Comparison of ENCODE assay signal across 37 mouse cellular contexts in genomic region chr1:131642251-131642650, GRCm38 (mm10). TPM values are rescaled to one million over a fixed set of nuclear protein-coding genes. Genes with fewer than 3 reads are reported as not detected.
A peak's percentile ranks its signal among the peaks of the same experiment; 100 is the strongest.
DNase-seq lines count a peak whose midpoint lies in the region; ATAC-seq and TF ChIP-seq lines count a peak whose summit lies in the region.
"Had no signal": no experiment of that assay in that cellular context is flagged by ENCODE, and none has a peak within 500 bp of the region (broad histone marks: within the 10 kb centered on the region; RNA-seq: fewer than 3 reads in every experiment).

No protein-coding gene starts in this region.

- no peak for ATAC-seq in intestine, embryonic 14.5 days (replicated peaks; ENCODE audit: low FRiP score, low TSS enrichment, low read depth)
- no peak for ATAC-seq in intestine, embryonic 16.5 days
- no peak for ATAC-seq in liver, embryonic 15.5 days (ENCODE audit: insufficient read depth)
- ATAC-seq in liver, embryonic 11.5 days (replicated peaks; ENCODE audit: low FRiP score): no peak
- ATAC-seq in G1E (ENCODE audit: extremely low read depth, insufficient number of reproducible peaks, low FRiP score, poor library complexity, severe bottlenecking): no peak
- ATAC-seq: CD4-positive, CD25-positive, alpha-beta regulatory T cell, adult 4 months; forebrain, embryonic 13.5 days; forebrain, embryonic 16.5 days; hindbrain, postnatal 0 days; inflammation-experienced regulatory T-cells, adult 6 months; Patski had no signal

- in situ Hi-C loops in CH12.LX (cut with MboI; ENCODE audit: low pct_ligation_motif_present, low pct_unique_long_range_greater_than_20kb, low sequenced_read_pairs): no loop called here

- H3K9ac ChIP-seq in intestine, embryonic 14.5 days (ENCODE audit: low read length): no peak overlapping the region
- H3K9ac ChIP-seq in intestine, embryonic 16.5 days (ENCODE audit: low read depth, low read length): no peak overlapping the region
- no peak overlapping the region for H3K9ac ChIP-seq in liver, embryonic 15.5 days
- no peak overlapping the region for H3K9ac ChIP-seq in liver, embryonic 11.5 days (ENCODE audit: low read depth, low read length)
- peak overlapping the region; percentile 4; the same call in 1 of the 2 replicates for H3K9ac ChIP-seq in CH12.LX (ENCODE audit: insufficient read depth, low read depth)
- H3K9ac ChIP-seq: embryonic facial prominence, embryonic 12.5 days; embryonic facial prominence, embryonic 15.5 days; forebrain, embryonic 13.5 days; heart, embryonic 12.5 days; heart, embryonic 15.5 days; hindbrain, embryonic 13.5 days had no signal

- no peak; the same call in 1 of the 2 replicates for TF ChIP-seq EP300 in CH12.LX (IDR thresholded peaks at IDR 0.05; ENCODE audit: low read length)

- WGBS in intestine, embryonic 14.5 days: 82% methylated on average over 2 of the region's 2 CpGs
- WGBS in intestine, embryonic 16.5 days: 79% methylated on average over 2 of the region's 2 CpGs
- WGBS in liver, embryonic 15.5 days (ENCODE audit: insufficient replicate concordance): 82% methylated on average over 2 of the region's 2 CpGs
- WGBS in liver, embryonic 11.5 days: 75% methylated on average over 2 of the region's 2 CpGs

- no peak overlapping the region for H3K4me2 ChIP-seq in intestine, embryonic 14.5 days (ENCODE audit: low read length)
- H3K4me2 ChIP-seq in intestine, embryonic 16.5 days (ENCODE audit: low read depth, low read length): no peak overlapping the region
- H3K4me2 ChIP-seq in liver, embryonic 15.5 days: peak overlapping the region; percentile 32
- H3K4me2 ChIP-seq in liver, embryonic 11.5 days: no peak overlapping the region
- peak overlapping the region; percentile 58 for H3K4me2 ChIP-seq in CH12.LX (ENCODE audit: insufficient read depth, low read depth, poor library complexity, severe bottlenecking)
- H3K4me2 ChIP-seq: embryonic facial prominence, embryonic 12.5 days; embryonic facial prominence, embryonic 15.5 days; forebrain, embryonic 13.5 days; heart, embryonic 12.5 days; heart, embryonic 15.5 days; hindbrain, embryonic 13.5 days had no signal

- H3K79me2 ChIP-seq in CH12.LX (replicated peaks; ENCODE audit: control insufficient read depth, extremely low read depth, insufficient read depth, poor library complexity, severe bottlenecking): peaks cover 12% of the 10 kb centered on the region

- no peak overlapping the region for H3K27ac ChIP-seq in intestine, embryonic 14.5 days (ENCODE audit: low read depth)
- no peak overlapping the region for H3K27ac ChIP-seq in intestine, embryonic 16.5 days (ENCODE audit: low read length)
- H3K27ac ChIP-seq in liver, embryonic 15.5 days (replicated peaks): no peak overlapping the region
- no peak overlapping the region for H3K27ac ChIP-seq in liver, embryonic 11.5 days (ENCODE audit: low read depth, low read length)
- H3K27ac ChIP-seq in CH12.LX (ENCODE audit: insufficient read depth, low read depth): peak overlapping the region; percentile 92
- H3K27ac ChIP-seq: embryonic facial prominence, embryonic 12.5 days; embryonic facial prominence, embryonic 15.5 days; forebrain, embryonic 10.5 days; forebrain, embryonic 13.5 days; heart, adult 2 months; heart, embryonic 15.5 days; hindbrain, embryonic 10.5 days; hindbrain, embryonic 13.5 days; hindbrain, postnatal 0 days had no signal

- H3K4me3 ChIP-seq in intestine, embryonic 14.5 days (ENCODE audit: low read depth, low read length): no peak overlapping the region
- H3K4me3 ChIP-seq in intestine, embryonic 16.5 days (ENCODE audit: low read length): no peak overlapping the region
- H3K4me3 ChIP-seq in liver, embryonic 15.5 days (replicated peaks): 0 out of 2 replicates have a peak overlapping the region, but pooled peaks have one; percentile 0
- no peak overlapping the region for H3K4me3 ChIP-seq in liver, embryonic 11.5 days (ENCODE audit: low read depth, low read length)
- H3K4me3 ChIP-seq in CH12.LX (replicated peaks in 1 of 3; ENCODE audit: low read depth in 2 of 3, low read length in 2 of 3, poor library complexity in 1 of 3) (peak overlapping the region in 2 of 3 experiments; percentile 8 to 54), G1E (ENCODE audit: low read depth, low read length) (peak overlapping the region; percentile 55; the same call in 1 of the 2 replicates)
- H3K4me3 ChIP-seq: embryonic facial prominence, embryonic 12.5 days; embryonic facial prominence, embryonic 15.5 days; forebrain, embryonic 10.5 days; forebrain, embryonic 13.5 days; heart, adult 2 months; heart, embryonic 12.5 days; heart, embryonic 15.5 days; hindbrain, embryonic 10.5 days; hindbrain, embryonic 13.5 days had no signal

- dilution Hi-C loops in CH12.LX (cut with MboI; ENCODE audit: extremely low pct_ligation_motif_present, extremely low pct_unique_long_range_greater_than_20kb, low sequenced_read_pairs): no loop called here

- H3K9me3 ChIP-seq in intestine, embryonic 14.5 days (ENCODE audit: control insufficient read depth, low read length): no peaks in the 10 kb centered on the region
- H3K9me3 ChIP-seq in intestine, embryonic 16.5 days (ENCODE audit: control insufficient read depth, low read length): no peaks in the 10 kb centered on the region
- 0 out of 2 replicates have a peak, but pooled peaks cover 4% of the 10 kb centered on the region for H3K9me3 ChIP-seq in liver, embryonic 15.5 days (replicated peaks)
- no peaks in the 10 kb centered on the region for H3K9me3 ChIP-seq in liver, embryonic 11.5 days (ENCODE audit: control insufficient read depth, low read length)
- H3K9me3 ChIP-seq in CH12.LX (replicated peaks; ENCODE audit: low read length): no peaks in the 10 kb centered on the region
- H3K9me3 ChIP-seq in G1E (replicated peaks): no peaks in the 10 kb centered on the region
- H3K9me3 ChIP-seq: embryonic facial prominence, embryonic 12.5 days; embryonic facial prominence, embryonic 15.5 days; forebrain, embryonic 10.5 days; forebrain, embryonic 13.5 days; heart, embryonic 12.5 days; heart, embryonic 15.5 days; hindbrain, embryonic 10.5 days; hindbrain, embryonic 13.5 days had no signal

- no peaks in the 10 kb centered on the region for H3K36me3 ChIP-seq in intestine, embryonic 14.5 days (ENCODE audit: control insufficient read depth, insufficient read depth, low read length)
- no peaks in the 10 kb centered on the region for H3K36me3 ChIP-seq in intestine, embryonic 16.5 days (ENCODE audit: control insufficient read depth, insufficient read depth, low read length)
- peaks cover 21% of the 10 kb centered on the region for H3K36me3 ChIP-seq in liver, embryonic 15.5 days (replicated peaks)
- no peaks in the 10 kb centered on the region for H3K36me3 ChIP-seq in liver, embryonic 11.5 days (ENCODE audit: control insufficient read depth, insufficient read depth, low read length)
- no peaks in the 10 kb centered on the region for H3K36me3 ChIP-seq in CH12.LX (replicated peaks in 1 of 2; ENCODE audit: control insufficient read depth in 1 of 2, insufficient read depth in 1 of 2, low read length in 1 of 2)
- H3K36me3 ChIP-seq in G1E (replicated peaks): peaks cover 4% of the 10 kb centered on the region
- H3K36me3 ChIP-seq: embryonic facial prominence, embryonic 12.5 days; embryonic facial prominence, embryonic 15.5 days; forebrain, embryonic 10.5 days; heart, embryonic 12.5 days; heart, embryonic 15.5 days; hindbrain, embryonic 10.5 days; hindbrain, embryonic 13.5 days had no signal

- TF ChIP-seq RAD21 in CH12.LX (IDR thresholded peaks at IDR 0.05; ENCODE audit: low read depth, low read length): no peak

- peak; percentile 33 for DNase-seq in intestine, embryonic 14.5 days (ENCODE audit: low spot score)
- DNase-seq in liver, embryonic 11.5 days (ENCODE audit: low spot score): no peak
- DNase-seq in CH12.LX (ENCODE audit: extremely low read depth): peak; percentile 82
- DNase-seq in G1E (ENCODE audit: low spot score): no peak
- no peak for DNase-seq in left cerebral cortex, adult 8-10 months (ENCODE audit: low spot score in 2 of 2)
- DNase-seq: adrenal gland, postnatal 10 days; adrenal gland, postnatal 36 days; cerebellum, adult 11 months; cerebellum, adult 2 months; cerebellum, adult 9-11 months; cerebellum, postnatal 25 days; gastrocnemius, postnatal 10 days; gastrocnemius, postnatal 36 days; heart, adult 2 months; heart, postnatal 10 days; heart, postnatal 36 days had no signal

- H3K4me1 ChIP-seq in intestine, embryonic 14.5 days (replicated peaks; ENCODE audit: control insufficient read depth, insufficient read depth, low read length): no peaks in the 10 kb centered on the region
- no peaks in the 10 kb centered on the region for H3K4me1 ChIP-seq in intestine, embryonic 16.5 days (ENCODE audit: control insufficient read depth, insufficient read depth, low read length)
- H3K4me1 ChIP-seq in liver, embryonic 15.5 days (replicated peaks): peaks cover 16% of the 10 kb centered on the region
- peaks cover 6% of the 10 kb centered on the region; the same call in 1 of the 2 replicates for H3K4me1 ChIP-seq in liver, embryonic 11.5 days (replicated peaks; ENCODE audit: control insufficient read depth, insufficient read depth, low read length)
- H3K4me1 ChIP-seq in CH12.LX (ENCODE audit: control insufficient read depth in 1 of 2, insufficient read depth in 2 of 2): peaks cover 4% of the 10 kb centered on the region in 2 experiments; a peak in 3 of 4 replicates
- peaks cover 27% of the 10 kb centered on the region for H3K4me1 ChIP-seq in G1E (ENCODE audit: insufficient read depth, low read depth, low read length)
- H3K4me1 ChIP-seq: embryonic facial prominence, embryonic 12.5 days; embryonic facial prominence, embryonic 15.5 days; forebrain, embryonic 10.5 days; forebrain, embryonic 13.5 days; heart, embryonic 12.5 days; heart, embryonic 15.5 days; hindbrain, embryonic 10.5 days; hindbrain, embryonic 13.5 days had no signal

- no peaks in the 10 kb centered on the region for H3K27me3 ChIP-seq in intestine, embryonic 14.5 days (replicated peaks; ENCODE audit: control insufficient read depth, insufficient read depth, low read length)
- no peaks in the 10 kb centered on the region for H3K27me3 ChIP-seq in intestine, embryonic 16.5 days (replicated peaks; ENCODE audit: control insufficient read depth, insufficient read depth, low read length)
- no peaks in the 10 kb centered on the region for H3K27me3 ChIP-seq in liver, embryonic 15.5 days
- H3K27me3 ChIP-seq in liver, embryonic 11.5 days (replicated peaks; ENCODE audit: control insufficient read depth, insufficient read depth, low read length): no peaks in the 10 kb centered on the region
- H3K27me3 ChIP-seq in CH12.LX (replicated peaks): no peaks in the 10 kb centered on the region
- no peaks in the 10 kb centered on the region for H3K27me3 ChIP-seq in G1E (ENCODE audit: insufficient read depth, low read length)
- H3K27me3 ChIP-seq: embryonic facial prominence, embryonic 12.5 days; embryonic facial prominence, embryonic 15.5 days; forebrain, embryonic 13.5 days; heart, embryonic 12.5 days; heart, embryonic 15.5 days; hindbrain, embryonic 13.5 days had no signal

- no peak; the same call in 1 of the 2 replicates for TF ChIP-seq POLR2A in CH12.LX (IDR thresholded peaks at IDR 0.05; ENCODE audit: low read depth, low read length)

- TF ChIP-seq CTCF in CH12.LX (conservative IDR thresholded peaks at IDR 0.05 in 1 of 2, IDR thresholded peaks at IDR 0.05 in 1 of 2; ENCODE audit: low read depth in 2 of 2, low read length in 2 of 2) (no peak), G1E (IDR thresholded peaks at IDR 0.05; ENCODE audit: low read depth, low read length) (no peak)

RNA-seq across cellular contexts. Expression of gene Ctse, which starts 4.1 kb away (rescaled TPM):
- 0.38 and 1.0 TPM in 2 replicates for polyA plus RNA-seq in intestine, embryonic 14.5 days (2014; fragmentation: Nextera tagmentation; extraction: Ambion mirVana)
- polyA plus RNA-seq in intestine, embryonic 16.5 days (2015; fragmentation: Nextera tagmentation; extraction: Ambion mirVana): 1.1 and 1.7 TPM in 2 replicates
- polyA plus RNA-seq in liver, embryonic 15.5 days (2015; fragmentation: Nextera tagmentation; extraction: Ambion mirVana): 25.2 and 29.9 TPM in 2 replicates
- 9.3 and 10.6 TPM in 2 replicates for polyA plus RNA-seq in liver, embryonic 11.5 days (2014; fragmentation: Nextera tagmentation; extraction: Ambion mirVana)
- total RNA-seq in CH12.LX (2012; rRNA removed) (1.4 and 1.9 TPM in 2 replicates), CH12.LX (2014; rRNA removed) (1.6 and 1.7 TPM in 2 replicates), G1E (2014; fragmentation: Nextera tagmentation) (1,974 and 2,087 TPM in 2 replicates), G1E (2017) (482 and 539 TPM in 2 replicates)
- polyA plus RNA-seq in CH12.LX (2012; ENCODE audit: insufficient read length, low read depth) (11.6 TPM in 2 replicates), G1E (2012) (163 and 246 TPM in 2 replicates)
- 1 to 10 TPM in 2 of 4 experiments, not detected in 2; 3.4 to 5.1 TPM for total RNA-seq in left cerebral cortex, adult 8-10 months (2022)
- total RNA-seq: ES-E14; hindbrain, postnatal 0 days had no signal
- polyA plus RNA-seq: C2C12; forebrain, embryonic 10.5 days; forebrain, embryonic 13.5 days; forebrain, embryonic 16.5 days; hindbrain, embryonic 10.5 days; hindbrain, embryonic 13.5 days; hindbrain, postnatal 0 days; Patski had no signal

RNA-seq across cellular contexts. Expression of gene Avpr1b, which starts 43.2 kb away (rescaled TPM):
- 0.04 TPM in 1 of 2 replicates, not detected in the other for polyA plus RNA-seq in intestine, embryonic 14.5 days (2014; fragmentation: Nextera tagmentation; extraction: Ambion mirVana)
- polyA plus RNA-seq in intestine, embryonic 16.5 days (2015; fragmentation: Nextera tagmentation; extraction: Ambion mirVana): 0.04 and 0.06 TPM in 2 replicates
- polyA plus RNA-seq in liver, embryonic 15.5 days (2015; fragmentation: Nextera tagmentation; extraction: Ambion mirVana): not detected in 2 replicates
- not detected in 2 replicates for polyA plus RNA-seq in liver, embryonic 11.5 days (2014; fragmentation: Nextera tagmentation; extraction: Ambion mirVana)
- total RNA-seq in CH12.LX (2012; rRNA removed) (0.04 and 0.08 TPM in 2 replicates), CH12.LX (2014; rRNA removed) (not detected in 2 replicates), G1E (2014; fragmentation: Nextera tagmentation) (not detected in 2 replicates), G1E (2017) (0.17 and 0.33 TPM in 2 replicates)
- polyA plus RNA-seq in CH12.LX (2012; ENCODE audit: insufficient read length, low read depth) (not detected in 2 replicates), G1E (2012) (not detected in 2 replicates)
- total RNA-seq in left cerebral cortex, adult 8-10 months (2022): not detected
- total RNA-seq: adrenal gland, adult 18-20 months; adrenal gland, postnatal 36 days; common myeloid progenitor, adult 5-6 weeks; ES-E14; gastrocnemius, adult 18-20 months; gastrocnemius, postnatal 10 days; gastrocnemius, postnatal 36 days; granulocyte monocyte progenitor cell, adult 5-6 weeks; heart, adult 2 months; heart, postnatal 10 days; heart, postnatal 36 days; hindbrain, postnatal 0 days had no signal
- polyA plus RNA-seq: C2C12; CD4-positive, CD25-positive, alpha-beta regulatory T cell, adult 4 months; cerebellum, adult 2 months; embryonic facial prominence, embryonic 12.5 days; embryonic facial prominence, embryonic 15.5 days; forebrain, embryonic 10.5 days; forebrain, embryonic 13.5 days; forebrain, embryonic 16.5 days; heart, adult 2 months; heart, embryonic 12.5 days; heart, embryonic 15.5 days; hindbrain, embryonic 10.5 days; hindbrain, embryonic 13.5 days; hindbrain, postnatal 0 days; inflammation-experienced regulatory T-cells, adult 6 months; Patski had no signal

RNA-seq across cellular contexts. Expression of gene Rab7b, which starts 46.2 kb away (rescaled TPM):
- 3.0 and 4.3 TPM in 2 replicates for polyA plus RNA-seq in intestine, embryonic 14.5 days (2014; fragmentation: Nextera tagmentation; extraction: Ambion mirVana)
- 5.5 and 6.2 TPM in 2 replicates for polyA plus RNA-seq in intestine, embryonic 16.5 days (2015; fragmentation: Nextera tagmentation; extraction: Ambion mirVana)
- 1.2 TPM in 2 replicates for polyA plus RNA-seq in liver, embryonic 15.5 days (2015; fragmentation: Nextera tagmentation; extraction: Ambion mirVana)
- polyA plus RNA-seq in liver, embryonic 11.5 days (2014; fragmentation: Nextera tagmentation; extraction: Ambion mirVana): 0.53 and 1.1 TPM in 2 replicates
- total RNA-seq in CH12.LX (2012; rRNA removed): not detected in 2 replicates
- total RNA-seq in CH12.LX (2014; rRNA removed): not detected in 2 replicates
- polyA plus RNA-seq in CH12.LX (2012; ENCODE audit: insufficient read length, low read depth): 0.19 and 0.44 TPM in 2 replicates
- total RNA-seq in G1E (2014; fragmentation: Nextera tagmentation): not detected in 2 replicates
- total RNA-seq in G1E (2017): 0.38 and 0.93 TPM in 2 replicates
- polyA plus RNA-seq in G1E (2012): 0.03 TPM in 1 of 2 replicates, not detected in the other
- total RNA-seq in left cerebral cortex, adult 8-10 months (2022): 1 to 10 TPM; 1.2 to 7.3 (median 3.3) TPM

Comparison
In these comparisons a context has a peak if more than half of its experiments do, and no peak if none do; other contexts are left out.
1. H3K4me2 ChIP-seq: peak in liver, embryonic 15.5 days (single experiment) and CH12.LX (single experiment); none in intestine, embryonic 14.5 days (single experiment), intestine, embryonic 16.5 days (single experiment) and liver, embryonic 11.5 days (single experiment).
2. H3K4me3 ChIP-seq: peak in liver, embryonic 15.5 days (single experiment), CH12.LX (2 of 3) and G1E (single experiment); none in intestine, embryonic 14.5 days (single experiment), intestine, embryonic 16.5 days (single experiment) and liver, embryonic 11.5 days (single experiment).
3. DNase-seq: peak in intestine, embryonic 14.5 days (single experiment) and CH12.LX (single experiment); none in liver, embryonic 11.5 days (single experiment), G1E (single experiment) and left cerebral cortex, adult 8-10 months (0 of 2).